Mouse (Mus musculus): Measurements from ENCODE around the gene Bcan.

The Bcan gene

DNA sequence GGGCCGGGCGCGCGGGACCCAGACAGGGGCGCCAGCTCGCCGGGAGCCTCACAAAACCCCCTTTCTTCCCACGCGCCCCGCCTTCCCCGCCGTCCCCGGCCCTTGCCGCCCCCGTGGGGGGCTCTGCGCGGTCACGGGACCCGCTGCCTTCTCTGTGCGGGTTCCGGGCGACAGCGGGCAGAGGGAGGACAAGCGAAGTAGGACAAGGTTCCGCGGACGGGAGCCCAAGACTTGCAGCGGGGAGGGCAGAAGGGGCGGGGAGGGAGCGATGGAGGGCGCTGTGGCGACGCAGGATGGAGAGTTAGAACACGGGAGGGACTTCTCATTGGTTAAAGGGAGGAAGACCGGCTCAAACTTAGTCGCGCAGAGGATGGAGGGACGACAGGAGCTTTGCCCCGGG is at the start of gene Bcan:
TSS of gene Bcan (minus strand) at position 50 of the 400 bp plus-strand sequence.
- DNase-seq (ENCODE audit: low spot score in 2 of 2), result no peak

DNA sequence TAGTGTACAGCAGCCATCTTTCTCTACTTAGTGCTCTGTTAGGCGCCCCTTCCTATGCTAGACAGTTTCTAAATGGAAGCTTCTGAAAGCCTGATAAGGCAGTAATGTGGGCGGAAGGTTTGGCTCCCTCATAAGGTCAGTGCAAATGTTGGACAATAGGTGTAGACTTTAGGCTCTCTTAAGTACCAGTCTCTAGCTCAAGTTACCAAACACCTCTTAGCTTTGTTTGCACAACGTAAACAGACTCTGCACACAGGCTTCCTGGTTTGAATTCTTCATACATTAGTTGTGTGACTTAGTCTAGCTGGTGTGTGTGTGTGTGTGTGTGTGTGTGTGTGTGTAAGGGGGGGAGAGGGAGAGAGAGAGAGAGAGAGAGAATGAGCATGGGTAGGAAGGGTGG is 49.5 kb upstream of the Bcan start:
- no peak for DNase-seq (ENCODE audit: low spot score in 2 of 2)

DNA sequence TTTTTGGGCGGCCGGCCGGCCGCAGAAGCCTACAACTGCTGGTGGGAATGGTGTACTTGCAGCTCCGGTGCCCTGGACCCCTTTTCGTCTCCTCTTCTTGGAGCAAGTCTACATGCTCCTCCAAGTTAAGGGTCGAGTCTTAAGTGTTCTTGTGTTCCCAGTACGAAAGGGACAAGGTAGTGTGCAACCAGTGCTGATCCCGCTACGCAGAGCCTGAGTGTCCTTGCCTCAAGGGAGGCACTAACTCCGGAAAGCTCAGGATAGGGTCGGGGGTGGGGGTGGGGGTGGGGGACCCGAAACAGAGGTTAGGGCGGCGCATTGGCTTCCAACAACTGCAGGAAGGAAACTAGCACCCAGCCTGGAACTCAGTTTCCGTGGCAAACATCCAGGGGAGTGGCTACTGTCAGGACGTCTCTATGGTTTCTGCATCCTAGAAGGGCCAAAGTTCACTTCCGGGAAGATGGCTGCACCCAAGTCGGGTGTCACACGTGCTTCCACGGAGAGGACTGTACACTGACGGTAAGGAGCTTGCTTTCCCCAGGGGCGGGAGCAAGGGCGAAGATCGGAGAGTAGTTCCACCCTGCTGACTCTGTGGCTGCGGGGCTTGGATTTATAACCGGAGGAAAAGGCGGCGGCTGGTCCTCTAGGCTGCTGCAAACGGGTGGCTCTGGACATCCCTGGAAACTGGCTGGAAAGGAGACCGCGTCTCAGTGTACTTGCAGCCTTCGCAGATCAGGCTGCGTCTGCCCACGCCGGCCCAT is 42.8 kb upstream of the Bcan start, which contains the start of gene Gpatch4:
TSS of gene Gpatch4 (plus strand) at position 448 of the 761 bp plus-strand sequence.
- DNase-seq (ENCODE audit: low spot score in 2 of 2), result peak; percentile 73 to 76

DNA sequence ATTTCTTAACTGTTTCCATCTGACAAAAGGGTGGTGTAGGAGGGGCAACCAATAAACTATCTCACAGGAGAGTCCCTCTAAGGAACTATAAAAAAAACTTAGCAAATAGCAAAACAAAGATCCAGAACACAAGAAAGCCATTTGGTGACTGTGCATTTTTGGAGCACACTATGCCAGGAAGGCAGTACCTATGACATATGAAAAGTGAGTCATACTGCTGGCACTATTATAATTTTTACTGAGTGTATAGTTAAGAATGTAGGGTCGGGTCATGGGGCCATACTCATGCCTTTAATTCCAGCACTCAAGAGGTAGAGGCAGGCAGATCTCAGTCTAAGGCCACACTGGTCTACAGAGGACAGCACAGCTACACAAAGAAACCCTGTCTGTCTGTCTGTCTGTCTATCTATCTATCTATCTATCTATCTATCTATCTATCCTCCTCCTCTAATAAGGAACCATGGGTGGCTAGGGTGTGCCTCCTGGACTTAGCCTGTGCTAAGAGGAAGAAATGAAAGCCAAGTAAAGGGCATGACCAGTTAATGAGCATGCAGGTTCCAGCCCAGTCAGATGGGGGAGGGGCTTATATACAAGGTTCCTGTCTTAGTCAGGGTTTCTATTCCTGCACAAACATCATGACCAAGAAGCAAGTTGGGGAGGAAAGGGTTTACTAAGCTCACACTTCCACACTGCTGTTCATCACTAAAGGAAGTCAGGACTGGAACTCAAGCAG is 35.7 kb upstream of the Bcan start:
- no peak for DNase-seq (ENCODE audit: low spot score in 2 of 2)

DNA sequence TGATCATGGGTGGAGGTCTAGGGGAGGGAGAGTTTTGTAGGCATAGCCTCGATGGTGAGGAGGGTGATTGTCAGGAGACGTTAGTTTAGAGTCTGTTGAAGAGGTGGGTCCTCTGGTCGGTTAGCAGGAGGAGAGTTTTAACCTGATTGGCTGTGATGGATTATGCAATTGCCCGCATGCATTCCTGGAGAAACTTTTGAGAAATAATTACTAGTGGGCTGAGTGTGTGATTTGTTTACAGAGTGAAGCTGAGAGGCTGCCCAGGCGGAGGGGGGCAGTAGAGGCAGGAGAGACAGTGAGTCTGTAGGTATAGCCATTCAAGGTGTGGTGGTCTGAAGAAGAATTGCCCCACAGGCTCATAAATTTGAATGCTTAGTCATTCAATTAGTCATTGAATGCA is 33.5 kb upstream of the Bcan start:
- no peak for DNase-seq (ENCODE audit: low spot score in 2 of 2)

DNA sequence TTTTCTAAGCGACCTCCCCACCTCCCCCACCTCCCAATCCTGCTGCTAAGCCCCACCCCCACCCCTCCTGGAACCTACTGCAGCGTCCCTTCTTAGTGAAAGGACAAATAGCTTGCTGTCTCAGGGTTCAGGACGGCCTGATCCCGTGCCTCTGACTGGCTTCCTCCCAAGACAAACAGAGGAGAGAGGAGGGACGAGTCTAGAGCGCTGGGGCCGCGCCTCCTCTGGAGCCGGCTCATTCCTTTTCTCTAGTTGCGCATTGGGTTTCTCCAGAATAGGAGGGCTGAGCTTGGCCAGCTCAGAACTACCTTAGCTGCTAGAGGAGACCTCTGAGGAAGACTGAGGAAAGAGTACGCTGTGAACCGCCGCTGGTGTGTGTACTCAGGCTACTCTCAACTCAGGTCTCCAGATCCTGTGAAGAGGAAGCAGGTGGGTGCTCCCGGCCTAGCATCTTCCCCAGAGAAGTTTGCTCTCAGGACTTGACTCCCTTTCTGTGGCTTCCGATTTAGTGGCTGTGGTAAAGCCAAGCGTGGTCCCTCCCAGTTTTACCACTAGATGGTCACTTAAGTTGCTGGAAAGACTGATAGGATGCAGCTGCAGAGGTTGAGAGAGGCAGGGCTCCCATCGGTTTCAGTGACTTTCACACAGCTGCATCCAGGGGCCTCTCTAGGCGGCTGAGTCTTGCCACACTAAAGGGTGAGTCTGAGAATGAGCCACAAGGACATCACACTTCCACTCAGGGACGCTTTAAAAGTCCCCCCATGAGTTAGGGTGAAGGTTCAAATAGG is 30.8 kb upstream of the Bcan start:
- DNase-seq (ENCODE audit: low spot score in 2 of 2), result no peak

DNA sequence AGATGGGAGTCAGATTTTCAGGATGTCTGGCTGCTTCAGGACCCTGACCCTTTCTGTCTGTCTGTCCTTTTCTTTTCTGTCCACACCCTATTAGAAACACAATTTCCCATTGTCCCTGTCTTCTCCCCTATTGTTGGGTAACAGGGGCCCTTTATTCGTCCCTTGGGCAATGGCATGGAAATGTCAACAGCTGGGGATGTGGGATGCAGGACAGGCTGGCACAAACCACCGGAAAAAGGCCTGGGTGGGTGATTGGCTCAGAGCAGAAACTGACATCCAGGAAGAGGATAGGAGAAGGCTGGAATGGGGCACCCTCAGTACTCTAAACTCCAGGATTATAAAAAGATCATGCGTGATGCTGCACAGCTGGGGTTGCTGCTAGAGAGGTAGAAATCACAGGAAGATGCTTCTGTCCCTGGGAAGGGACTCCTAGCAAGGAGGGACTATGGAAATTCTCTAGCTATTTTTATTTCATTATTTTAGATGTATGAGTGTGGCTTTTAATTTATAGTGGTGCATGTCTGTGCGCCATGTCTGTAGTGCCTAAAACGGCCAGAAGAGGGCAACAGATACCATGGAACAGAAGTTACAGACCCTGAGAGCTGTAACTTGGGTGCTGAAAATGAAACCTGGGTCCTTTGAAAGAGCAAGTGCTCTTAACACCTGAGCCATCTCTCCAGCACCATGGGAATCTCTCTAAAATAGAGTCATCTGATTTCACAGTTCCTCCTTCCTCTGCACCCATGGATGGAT is 27.6 kb upstream of the Bcan start, which contains the start of gene Hapln2:
TSS of gene Hapln2 (minus strand) at position 150 of the 753 bp plus-strand sequence.
- DNase-seq (ENCODE audit: low spot score in 2 of 2), result no peak

DNA sequence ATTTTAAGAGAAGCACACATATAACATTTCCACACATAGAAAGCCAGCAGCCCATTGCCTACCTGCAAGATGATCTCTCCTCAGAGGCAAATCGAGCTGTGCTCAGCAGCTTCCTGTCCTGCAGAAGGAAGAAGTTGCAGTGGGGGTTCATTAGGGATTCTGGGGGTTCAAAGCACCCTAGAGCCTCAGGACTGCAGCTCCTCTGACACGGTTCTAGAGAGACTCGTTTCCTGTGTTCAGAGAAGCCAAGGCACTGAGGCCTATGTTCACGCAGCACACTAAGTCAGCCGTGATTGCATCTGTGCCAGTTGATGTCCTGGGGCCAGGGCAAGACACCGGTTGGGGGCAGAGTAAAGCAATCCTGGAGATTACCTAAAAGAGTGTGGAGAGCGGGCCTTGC is 26.8 kb upstream of the Bcan start:
- no peak for DNase-seq (ENCODE audit: low spot score in 2 of 2)

DNA sequence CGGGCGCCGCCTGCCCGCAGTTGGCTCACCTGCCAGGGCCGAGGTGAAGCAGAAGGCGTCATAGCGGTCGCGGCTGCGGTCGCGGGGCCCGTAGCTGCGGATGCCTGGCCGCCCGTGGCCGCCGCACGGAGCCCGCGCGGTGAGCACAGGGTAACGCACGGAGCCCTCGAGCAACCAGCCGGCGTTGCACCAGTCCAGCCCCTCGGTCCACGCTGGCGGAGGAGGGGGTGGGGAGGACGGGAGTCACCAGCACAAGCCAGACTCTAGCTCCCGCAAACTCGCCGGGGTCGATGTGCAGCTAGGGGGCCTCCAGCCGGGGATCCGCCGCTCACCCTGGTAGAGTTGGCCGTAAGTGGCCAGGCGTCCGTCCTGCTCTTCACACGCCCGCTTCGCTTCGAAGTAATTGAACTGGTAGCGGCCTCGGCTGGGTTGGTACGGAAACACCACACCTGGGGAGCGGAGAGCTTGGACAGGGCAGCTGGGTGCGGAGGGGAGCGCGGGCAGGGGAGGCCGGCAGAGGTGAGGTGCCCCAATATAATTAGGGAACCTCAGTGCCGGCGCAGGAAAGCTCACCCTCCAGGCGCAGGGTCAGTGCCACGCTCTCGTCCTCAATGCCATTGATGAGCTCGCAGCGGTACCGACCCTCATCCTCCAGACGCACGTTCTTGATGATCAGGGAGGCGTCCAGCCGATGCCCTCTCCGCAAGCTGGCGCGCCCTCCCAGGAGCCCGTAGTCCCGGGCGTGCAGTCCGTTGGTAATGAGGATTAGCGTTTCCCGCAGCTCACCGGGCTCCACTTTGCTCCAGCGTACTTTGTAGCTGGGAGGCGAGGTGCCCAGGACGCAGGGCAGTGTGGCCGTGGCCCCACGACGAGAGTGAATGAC is 23.4 kb upstream of the Bcan start:
- DNase-seq (ENCODE audit: low spot score in 2 of 2), result no peak

DNA sequence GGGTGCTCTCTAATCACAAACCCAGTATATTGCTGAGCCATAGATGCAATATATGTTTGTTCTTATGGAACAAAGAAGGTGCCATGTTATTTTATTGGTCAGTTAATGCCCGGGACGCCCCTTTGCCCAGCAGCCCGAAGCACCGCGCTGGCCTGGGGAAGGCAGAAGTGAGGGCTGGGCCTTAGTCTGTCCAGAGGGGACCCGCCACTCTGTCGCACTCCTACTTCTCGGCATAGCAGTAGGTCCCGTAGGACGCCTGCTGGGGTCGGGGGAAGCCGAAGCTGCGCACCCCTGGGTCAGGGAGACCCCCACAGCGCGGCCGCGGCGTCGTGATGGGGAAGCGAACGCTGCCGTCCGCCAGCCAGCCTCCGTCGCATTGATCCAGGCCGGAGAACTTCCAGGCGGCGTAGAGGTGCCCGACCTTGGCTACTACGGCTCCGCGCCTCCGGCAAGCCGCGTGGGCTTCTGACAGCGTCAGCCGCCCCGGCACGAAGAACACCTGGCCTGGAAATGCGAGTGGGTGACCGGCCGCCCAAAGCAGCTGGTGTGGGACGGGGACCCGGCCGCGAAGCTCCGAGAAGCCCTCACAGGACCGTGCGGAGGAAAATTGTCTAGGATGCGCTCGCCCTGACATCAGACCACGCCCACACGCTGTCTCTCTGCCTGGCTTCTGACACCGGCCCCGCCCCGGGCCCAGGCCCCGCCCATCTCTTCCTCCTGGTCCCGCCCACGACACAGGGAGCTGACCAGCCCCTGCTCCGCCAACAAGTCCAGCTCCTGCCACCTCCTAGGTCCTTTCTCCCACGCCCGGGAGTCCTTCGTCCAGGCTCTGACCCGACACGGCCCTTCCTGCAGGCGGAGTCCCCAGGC is 22.5 kb upstream of the Bcan start:
- peak in 1 of 2 experiments; percentile 59 for DNase-seq (ENCODE audit: low spot score in 2 of 2)

DNA sequence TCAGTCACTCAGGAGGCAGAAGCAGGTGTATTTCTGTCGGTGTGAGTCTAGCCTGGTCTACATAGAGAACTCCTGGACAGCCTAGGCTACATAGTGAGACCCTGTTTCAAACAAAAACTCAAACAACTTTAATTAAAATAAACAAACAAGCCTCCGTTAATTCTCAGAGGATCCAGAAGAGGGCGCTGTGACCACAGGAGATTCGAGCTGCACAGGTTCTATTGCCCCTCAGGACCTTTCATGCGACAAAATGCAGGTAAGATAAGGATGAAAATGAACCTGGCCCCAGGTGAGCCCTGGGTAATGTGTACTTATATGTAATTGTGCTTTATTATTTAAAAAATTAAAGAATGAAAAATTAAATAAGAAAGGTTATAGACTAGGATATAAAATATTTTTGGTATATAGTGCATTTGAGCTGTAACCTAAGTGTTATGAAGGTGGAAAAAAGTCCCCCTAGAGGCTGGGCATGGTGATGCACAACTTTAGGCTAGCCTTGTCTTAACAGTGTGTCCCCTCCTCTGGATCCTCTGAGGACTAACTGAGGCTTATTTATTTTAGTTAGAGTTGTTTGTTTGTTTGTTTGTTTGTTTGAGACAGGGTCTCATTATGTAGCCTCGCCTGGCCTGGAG is 10.7 kb upstream of the Bcan start:
- no peak for DNase-seq (ENCODE audit: low spot score in 2 of 2)

DNA sequence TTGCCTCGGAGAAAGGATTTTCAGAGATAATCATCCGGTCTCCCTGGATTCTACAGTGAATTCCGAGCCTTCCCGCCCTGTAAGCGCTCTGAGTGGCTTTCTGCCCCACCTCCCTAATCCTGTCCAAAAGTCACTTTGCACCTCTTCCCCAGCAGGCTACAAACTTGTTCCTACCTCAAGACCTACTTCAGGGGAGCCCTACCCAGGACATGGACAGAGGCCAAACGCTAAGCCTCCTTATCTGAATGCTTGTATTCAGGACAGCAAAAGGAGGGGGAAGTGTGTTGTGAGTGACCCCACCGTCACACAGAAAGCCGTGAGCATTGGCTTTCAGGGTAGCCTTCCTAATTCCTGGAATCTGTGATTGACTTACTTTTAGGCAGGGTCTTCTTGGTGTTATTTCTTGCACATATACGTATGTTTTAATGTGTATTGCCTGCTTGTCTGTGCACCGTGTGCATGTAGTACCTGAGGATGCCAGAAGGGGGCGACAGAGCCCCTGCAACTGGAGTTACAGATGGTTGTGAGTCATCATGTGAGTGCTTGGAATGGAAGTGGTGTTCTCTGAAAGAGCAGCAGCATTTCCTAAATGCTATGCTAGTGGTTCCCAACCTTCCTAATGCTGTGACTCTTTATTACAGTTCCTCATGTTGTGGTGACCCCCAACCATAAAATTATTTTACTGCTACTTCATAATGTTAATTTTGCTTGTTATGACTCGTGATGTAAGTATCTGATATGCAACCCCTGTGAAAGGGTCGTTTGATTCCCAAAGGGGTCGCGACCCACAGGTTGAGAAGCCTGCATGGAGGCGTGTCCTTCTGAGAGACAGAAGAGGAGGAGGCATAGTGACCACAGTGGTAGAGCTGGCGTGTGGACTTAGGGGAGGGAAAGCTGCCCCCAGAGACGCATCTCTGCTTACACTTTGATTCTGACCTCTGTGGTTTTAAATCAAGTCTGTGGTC is 6.1 kb upstream of the Bcan start:
- DNase-seq (ENCODE audit: low spot score in 2 of 2), result no peak

DNA sequence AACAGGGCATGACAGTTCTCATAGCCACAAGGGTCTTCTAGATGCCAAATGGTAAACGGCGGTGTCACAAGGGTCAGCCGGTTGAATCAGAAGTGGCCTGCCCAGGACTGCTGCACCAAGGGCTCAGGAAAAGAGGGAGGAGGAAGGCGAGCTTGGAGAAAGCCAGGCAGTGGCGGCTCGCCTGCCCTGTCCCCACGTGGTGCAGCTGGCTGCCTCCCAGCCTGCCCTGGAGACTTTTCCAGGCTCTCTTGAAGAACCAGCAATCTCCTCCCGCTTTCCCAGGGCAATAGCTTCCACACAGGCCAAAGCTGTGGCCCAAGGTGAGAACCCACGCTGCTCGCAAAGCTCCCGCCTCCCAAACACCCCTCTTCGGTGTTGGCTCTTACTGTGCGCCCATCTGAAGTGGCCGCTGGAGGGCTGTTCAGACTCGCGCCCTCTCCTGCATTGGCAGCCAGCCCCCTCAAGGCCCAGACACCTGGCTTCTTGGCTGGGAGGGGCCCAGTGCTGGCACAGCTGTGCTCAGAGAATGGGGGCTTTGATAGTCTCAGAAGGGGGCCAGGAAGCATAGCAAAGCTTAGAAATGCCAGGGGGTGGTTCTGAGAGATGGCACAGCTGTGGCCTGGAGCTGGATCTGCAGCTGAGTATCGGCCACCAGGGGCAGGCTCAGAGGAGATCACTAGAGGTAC is 2.4 kb upstream of the Bcan start:
- no peak for DNase-seq (ENCODE audit: low spot score in 2 of 2)

DNA sequence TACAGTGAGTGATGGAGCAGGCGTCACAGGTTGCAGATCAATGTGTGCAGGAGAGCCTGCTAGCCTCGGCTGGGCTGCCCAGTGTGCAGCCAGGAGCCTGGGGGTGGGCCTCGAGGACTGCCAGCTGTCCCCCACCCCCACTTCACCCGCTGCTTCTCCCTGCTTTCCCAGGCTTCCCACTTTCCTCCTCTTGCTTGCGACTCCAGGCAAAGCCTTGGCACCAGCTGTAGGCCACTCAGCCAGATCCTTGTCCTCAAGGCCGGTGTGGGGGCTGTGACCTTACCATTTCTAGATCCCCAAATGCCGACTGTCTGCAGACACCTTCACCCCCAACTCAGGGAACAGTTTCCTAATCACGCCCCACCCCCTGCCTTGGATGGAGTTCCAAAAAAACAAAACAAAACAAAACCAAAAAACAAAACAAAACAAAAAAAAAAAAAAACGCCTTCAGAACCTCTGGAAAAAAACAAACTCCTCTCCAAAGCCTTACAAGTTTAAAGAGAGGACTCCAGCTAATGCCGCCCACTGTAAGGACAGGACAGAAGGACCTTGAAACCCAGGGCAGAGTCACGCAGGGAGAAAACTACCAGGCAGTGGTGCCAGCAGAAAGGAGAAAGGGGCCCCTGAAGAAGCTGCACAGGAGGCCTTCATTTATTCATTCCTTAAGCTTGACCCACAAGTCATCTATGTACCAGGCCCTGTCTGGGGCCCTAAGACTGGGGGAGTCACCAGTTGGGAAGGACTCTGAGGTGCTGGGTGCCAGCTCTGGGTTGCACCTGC is 976 bp upstream of the Bcan start:
- DNase-seq (ENCODE audit: low spot score in 2 of 2), result no peak

DNA sequence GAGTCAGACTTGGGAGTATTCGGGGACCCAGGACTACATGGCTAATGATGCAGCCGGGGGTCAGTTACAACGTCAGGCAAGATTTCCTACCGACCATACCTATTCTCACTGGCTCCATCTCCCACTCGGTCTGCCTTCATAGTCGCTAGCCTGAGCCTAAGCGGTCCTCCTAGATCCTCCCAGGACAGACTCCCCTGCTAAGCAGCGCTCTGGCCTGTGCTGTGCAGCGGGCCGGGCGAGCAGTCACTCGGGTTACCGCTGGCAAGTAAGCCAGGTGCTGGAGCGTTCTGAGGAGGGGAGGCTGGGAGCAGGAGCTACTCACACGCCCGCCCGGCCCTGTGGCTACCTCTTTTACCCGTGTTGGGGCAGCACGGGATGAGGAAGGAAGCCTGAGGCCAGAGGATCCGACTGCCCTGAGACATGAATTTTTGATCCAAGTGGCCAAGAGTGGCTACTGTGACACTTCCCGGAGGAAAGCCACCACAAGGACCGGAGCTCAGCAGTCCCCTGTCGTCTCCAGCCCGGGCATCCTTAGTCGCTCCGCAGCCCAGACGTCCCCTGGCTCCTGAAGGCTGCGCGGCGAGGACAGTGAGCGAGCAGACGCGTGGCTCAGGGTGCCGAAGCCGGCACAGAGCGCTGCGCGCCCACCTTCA is 661 bp downstream of the Bcan start:
- no peak for DNase-seq (ENCODE audit: low spot score in 2 of 2)

DNA sequence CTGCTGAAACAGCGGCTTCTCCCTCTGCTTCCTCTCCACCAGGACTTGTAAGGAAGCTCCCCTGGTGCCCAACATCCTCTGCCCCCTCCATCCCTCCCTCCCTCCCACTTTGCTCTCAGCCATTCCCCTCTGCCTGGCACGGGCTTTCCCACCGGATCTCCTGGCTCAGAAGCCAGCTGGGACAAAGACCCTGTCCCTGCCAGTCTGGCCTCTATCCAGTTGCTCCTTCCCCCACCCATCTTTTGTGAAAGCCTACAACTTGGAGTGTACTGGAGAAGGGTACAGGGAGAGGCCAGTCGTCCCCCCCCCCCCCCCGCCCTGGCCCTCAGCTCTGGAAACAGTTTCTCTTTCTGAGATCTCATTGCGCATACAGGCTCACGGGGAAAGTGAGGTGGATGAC is 1.3 kb downstream of the Bcan start:
- DNase-seq (ENCODE audit: low spot score in 2 of 2), result peak; percentile 36 to 78

All from frontal cortex, postnatal 14 days (tissue).